Mouse (Mus musculus) gastrocnemius, adult 18-20 months (tissue): ENCODE measurements around the gene Canx. TPM values are rescaled to one million over a fixed set of nuclear protein-coding genes. Genes with fewer than 3 reads are reported as not detected.
A peak's percentile ranks its signal among the peaks of the same experiment; 100 is the strongest.
"Not testable (repeated sequence)": the region's sequence is repeated elsewhere in the genome, so short reads cannot be mapped to it uniquely, and the experiment has no call there.

ENCODE experiments used
- DNase-seq: peaks from one replicate; pipeline ENCODE4 v3.0.0; 2021; ENCODE audit warnings: low spot score
- long read RNA-seq, 2 experiments: library from polyadenylated mRNA; stranded (forward); transcript quantifications; one replicate each; pipeline ENCODE4 v2.0.0; 2021
- total RNA-seq, 2 experiments: library from RNA; stranded (reverse); gene quantifications; 2 replicates each; pipeline ENCODE4 v1.2.3; 2021

Gene Canx
- total RNA-seq, result 100 to 1,000 TPM in 1 of 2 experiments, 10 to 100 TPM in 1; 92.2 to 110 TPM
- long read RNA-seq, experiment 1, full-length matches to known transcripts, result 62 of 79 reads
- long read RNA-seq, experiment 1, partial matches to known transcripts, result 9 of 79 reads
- long read RNA-seq, experiment 1, other reads (novel, unspliced or antisense), result 8 of 79 reads
- long read RNA-seq, experiment 2, full-length matches to known transcripts, result 57 of 71 reads
- long read RNA-seq, experiment 2, partial matches to known transcripts, result 7 of 71 reads
- long read RNA-seq, experiment 2, other reads (novel, unspliced or antisense), result 7 of 71 reads

DNA sequence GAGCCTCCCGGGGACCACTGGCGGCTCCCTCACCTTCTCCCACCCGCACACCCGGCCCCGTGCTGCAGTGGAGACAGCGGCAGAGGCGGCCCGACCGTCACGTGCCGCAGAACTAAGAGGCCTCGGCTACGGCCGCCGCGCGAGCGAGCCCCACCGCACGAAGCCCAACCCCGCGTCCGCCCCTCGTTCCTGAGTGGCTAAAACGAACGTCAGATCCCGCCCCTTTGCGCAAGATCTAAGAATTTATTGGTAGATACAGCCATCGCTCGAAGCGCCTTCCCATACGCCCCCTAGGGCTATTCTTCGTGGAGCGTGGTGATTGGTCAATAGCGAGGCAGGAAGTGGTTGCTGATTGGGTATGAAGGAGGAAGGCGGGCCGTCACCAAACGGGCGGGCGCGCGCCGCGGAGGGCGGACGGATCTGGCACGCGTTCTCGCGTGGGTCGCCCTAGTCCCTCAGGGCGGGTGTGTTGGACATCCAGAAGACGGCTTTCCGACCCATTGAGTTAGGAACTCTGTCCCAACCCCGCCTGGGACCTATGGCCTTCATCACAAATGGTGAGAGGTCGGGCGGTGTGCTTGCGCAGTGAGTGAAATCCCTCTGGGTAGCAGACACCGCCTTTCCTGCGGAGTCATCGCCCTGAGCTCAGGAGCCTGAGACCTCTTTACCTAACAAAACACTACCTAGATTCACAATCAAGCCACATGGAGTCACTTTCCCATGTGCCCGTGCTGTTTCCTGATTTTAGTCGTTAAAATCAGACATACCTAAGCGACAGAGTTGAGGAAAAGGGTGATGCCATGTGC lies at the start of gene Canx:
Gene Canx (minus strand): TSS at position 178 of the 806 bp plus-strand sequence.
- DNase-seq, result peak; percentile 100

DNA sequence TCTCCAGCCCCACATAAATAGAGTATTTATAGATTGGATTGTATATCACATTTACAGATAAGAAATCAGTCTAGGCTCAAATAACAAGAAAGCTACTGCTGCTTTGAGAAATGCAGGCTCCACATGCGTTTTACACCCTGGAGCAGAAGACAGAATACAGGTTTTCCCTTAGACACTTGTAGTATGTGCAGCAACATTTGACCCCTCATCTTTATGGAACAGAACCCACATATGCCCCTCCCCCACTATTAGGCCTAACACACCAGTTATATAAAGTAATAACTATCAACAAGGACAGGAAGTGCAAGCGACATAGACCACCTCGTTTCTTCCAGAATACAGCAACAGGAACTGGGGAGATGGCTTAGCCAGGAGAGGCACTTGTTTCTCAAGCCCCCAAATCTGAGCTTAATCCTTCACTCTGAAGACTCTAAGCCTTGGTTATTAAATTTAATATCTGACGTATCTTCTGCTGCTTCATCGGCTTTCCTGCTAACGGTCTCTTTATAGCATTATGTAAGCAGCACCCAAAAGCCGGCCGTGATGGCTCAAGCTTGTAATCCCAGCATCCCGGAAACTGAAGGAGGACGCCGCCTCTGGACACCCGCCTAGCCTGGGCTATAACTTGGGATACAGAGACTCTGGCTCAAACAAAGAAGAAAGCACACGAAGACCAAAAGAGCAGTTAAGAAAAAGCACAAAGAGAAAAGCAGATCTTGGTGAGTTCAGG lies 49.0 kb upstream of the Canx start:
- no peak for DNase-seq

DNA sequence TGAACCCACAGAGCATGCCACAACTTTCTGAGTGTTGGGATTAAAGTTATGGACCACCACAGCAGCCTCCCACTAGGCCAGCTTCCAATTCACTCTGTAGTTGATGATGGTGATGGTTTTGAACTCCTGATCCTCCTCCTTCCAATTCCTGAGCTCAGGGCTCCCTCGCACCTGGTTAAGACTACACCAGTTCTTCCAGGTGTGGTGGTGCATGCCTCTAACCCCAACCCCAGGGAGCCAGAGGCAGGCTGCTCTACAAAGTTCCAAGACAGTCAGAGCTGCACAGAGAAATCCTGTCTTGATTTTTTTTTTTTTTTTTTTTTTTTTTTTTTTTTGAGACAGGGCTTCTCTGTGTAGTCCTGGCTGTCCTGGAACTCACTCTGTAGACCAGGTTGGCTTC lies 48.1 kb upstream of the Canx start:
- no peak for DNase-seq

DNA sequence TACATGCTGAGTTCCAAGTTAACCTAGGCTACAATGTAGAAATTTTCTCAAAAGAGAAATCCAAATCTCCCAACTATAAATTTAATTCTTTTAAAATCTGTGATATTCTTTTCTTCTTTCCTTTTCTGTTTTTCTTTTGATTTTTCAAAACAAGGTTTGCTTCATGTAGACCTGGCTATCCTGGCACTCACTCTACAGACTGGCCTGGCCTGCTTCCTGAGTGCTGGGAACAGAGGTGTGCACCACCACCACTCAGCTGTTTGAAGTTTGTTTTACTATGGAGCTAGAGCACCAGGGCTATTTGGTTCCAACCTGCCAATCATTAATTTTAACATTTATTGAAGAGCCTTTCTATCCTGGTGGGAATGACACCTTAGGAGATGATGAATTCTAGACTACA lies 47.6 kb upstream of the Canx start:
- no peak for DNase-seq

DNA sequence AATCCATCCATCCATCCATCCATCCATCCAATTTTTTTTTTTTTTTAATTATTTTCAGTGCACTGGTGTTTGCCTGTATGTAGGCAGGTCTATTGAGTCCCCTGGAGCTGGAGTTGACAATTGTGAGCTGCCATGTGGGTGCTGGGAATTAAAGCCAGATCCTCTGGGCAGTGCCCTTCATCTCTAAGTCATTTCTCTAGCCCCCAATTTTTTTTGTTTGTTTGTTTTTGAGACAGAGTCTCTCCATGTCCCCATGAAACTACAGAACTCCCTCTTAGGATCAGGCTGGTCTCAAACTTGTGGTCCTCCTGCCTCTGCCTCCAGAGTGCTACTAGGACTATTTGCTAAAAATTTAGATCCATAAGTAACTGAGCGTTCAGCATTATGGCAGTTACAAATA lies 46.4 kb upstream of the Canx start:
- DNase-seq, result no peak

DNA sequence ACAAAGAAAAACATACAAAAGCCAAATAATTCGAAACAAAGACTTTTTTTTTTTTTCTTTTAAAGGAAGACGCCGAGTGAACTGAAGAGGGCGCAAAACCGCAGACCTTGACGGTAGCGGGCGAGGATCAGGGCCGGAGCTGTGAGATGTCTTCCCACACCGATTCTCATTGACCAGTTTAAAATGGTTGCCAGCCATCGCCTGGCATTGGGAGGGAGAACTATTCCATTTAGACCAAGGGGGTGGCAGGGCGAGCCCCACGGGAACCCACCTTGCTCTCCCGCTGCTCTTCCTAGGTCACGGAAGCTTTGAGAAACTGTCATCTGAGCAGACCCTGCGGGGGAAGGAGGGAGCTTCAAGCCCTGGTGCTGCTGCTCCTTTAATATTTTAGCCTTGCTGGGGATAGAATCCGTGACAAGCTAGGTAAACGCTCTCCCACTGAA lies 45.9 kb upstream of the Canx start:
- DNase-seq, result peak; percentile 50

DNA sequence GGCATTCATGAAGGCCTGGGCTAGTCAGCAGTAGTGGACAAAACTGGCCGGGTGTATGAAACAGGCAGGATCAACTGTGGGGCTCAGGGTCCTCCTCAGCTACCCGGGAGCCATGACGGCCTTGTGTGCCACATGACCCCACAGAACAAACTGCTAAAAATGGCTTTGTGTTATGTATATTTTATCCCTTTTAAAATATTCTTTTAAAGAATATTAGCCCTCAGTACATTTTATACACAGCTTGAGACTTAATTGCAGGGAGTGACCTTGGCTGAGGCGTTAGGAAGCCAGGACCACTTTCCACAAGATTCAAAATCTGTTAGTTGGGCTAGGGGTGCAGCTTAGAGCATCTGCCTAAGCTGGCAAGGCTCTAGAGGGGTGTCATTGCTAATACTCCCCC lies 45.5 kb upstream of the Canx start:
- no peak for DNase-seq

DNA sequence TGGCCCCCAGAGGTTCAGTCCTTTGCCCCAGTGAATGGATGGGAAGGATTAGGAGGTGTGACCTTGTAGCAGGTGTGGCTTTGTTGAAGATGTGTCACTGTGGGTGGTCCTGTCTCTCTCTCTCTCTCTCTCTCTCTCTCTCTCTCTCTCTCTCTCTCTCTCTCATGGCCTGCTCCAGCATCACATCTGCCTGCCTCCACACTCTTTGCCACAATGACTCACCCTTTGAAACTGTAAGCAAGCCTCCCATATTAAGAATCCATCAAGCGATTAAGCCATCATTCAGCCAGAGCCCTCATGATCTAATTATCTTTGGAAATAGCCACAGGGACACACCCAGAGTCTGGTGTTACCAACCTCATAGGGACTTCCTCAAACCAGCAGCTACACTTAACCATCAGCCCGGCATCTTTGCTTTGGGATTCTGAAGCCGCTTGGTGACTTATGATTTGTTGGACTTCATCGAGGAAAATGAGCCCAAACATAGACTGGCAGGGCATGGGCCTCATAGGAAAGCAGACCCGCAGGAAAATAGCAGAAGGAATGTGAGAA lies 44.0 kb upstream of the Canx start:
- DNase-seq, result no peak

DNA sequence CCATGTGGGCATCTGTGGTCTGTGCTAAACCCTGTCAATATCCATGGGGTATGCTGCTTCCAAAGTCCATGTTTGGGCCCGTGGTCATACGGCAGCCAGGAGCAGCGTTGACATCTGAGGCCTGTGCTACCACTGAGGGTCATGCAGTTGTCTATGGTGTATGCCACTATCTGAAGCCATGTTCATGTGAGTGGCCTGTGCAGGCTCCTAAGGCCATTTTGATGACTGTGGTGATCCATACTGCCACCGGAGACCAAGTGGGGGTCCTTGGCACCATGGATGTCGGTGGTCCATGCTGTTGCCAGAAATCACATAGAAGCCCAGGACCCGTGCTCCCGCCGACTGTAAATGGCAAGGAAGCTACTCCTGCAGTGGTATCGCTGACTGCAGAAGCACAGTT lies 42.1 kb upstream of the Canx start:
- no peak for DNase-seq

DNA sequence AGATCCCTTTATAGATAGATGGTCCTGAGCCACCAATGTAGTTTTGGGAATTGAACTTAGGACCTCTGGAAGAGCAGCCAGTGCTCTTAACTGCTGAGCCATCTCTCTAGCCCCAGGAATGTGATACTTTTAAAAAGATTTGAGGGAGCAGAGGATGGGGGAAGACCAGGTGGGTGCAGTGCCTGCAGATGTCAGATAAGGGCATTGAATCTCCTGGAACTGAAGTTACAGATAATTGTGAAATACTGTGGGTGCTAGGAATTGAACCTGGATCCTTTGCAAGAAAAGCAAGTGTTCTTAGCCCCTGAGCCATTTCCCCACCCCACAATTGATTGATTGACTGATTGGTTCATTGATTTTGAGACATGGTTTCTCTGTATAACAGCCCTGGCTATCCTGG lies 39.8 kb upstream of the Canx start:
- DNase-seq, result no peak

DNA sequence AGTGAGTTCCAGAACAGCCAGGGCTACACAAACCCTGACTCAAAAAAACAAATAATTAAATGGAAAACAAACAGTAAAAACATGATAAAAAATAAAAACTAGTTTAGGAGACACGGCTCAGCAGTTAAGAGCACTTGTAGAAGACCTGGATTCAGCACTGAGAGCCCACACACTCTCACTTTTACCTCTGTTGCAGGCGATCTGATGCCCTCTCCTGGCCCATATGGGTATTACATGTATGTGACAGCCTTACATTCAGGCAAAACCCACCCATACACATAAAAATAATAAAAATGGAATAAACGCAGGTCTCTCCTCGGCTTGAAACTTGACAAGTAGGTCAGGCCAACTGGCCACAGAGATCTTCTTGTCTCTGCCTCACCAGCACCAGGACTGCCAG lies 39.1 kb upstream of the Canx start:
- DNase-seq, result peak; percentile 81

DNA sequence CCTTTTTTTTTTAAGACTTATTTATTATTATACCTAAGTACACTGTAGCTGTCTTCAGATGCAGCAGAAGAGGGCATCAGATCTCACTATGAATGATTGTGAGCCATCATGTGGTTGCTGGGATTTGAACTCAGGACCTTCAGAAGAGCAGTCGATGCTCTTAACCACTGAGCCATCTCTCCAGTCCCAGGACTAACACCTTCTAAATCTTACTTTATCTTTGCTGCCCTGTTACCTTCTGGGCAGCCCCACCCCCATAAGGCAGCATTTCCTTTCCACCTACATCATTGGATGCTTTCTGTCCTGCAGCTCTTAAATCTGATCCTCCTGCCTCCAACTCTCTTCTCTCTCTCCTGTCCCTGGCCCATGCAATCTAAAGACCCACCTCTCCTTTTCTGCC lies 35.8 kb upstream of the Canx start:
- not testable (repeated sequence) for DNase-seq

DNA sequence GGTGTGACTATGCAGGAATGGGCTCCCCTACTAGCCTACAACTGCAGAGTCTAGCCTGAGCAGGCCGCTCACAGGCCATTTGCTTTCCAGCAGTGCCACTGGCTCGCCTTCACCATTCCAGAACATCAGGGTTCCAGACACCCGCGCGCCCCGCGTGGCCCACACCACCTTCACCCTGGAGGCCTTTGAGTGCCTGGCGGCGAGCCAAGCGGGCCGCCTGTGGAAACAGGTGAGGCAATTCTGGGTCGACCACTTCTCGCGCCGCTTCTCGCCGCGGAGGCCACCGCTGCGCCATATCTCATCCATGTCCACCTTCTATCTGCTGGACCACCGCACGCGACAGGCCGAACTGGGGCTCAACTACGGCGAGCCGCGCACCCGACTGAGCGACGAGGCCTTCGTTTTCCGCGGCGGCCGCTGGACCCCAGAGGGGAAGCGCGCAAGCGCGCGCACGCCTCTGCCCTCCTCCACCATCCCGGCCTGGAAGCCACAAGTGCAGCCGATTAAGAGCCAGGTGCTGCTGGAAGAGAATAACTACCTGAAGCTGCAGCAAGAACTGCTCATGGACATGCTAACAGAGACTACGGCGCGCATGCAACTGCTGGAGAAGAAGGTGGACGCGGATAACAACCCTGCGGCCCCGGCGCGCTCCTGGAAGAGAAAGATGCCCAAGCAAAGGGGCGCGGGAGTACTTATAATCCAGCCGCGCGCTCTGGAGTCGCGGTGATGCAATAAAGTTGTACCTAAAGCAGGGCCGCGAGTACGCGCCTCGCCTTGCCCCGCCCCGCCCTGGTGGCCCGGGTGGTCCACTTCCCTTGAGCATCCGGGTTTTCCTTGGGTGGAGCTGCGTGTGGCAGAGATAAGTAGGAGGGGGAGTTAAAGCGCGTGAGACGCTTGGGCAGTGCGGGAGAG lies 33.7 kb upstream of the Canx start:
- no peak for DNase-seq

DNA sequence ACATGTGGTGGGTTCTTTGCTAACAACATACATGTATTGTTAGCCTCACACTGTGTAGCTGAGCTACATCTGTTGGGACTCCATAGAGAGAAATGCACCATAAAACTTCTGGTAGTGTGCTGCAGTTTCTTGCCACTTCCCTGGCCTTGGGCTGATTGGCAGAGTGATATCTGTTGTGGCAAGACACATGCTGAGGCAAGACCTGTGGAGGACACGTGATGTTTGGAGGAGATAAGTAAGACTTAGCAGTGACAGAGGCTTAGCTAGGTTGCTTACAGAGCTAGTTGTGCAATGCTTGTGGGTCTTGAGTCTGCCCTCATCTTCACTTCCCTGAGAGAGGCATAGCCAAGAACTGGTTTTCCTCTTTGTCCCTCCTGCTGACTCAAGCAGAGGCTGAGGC lies 29.9 kb upstream of the Canx start:
- DNase-seq, result no peak

DNA sequence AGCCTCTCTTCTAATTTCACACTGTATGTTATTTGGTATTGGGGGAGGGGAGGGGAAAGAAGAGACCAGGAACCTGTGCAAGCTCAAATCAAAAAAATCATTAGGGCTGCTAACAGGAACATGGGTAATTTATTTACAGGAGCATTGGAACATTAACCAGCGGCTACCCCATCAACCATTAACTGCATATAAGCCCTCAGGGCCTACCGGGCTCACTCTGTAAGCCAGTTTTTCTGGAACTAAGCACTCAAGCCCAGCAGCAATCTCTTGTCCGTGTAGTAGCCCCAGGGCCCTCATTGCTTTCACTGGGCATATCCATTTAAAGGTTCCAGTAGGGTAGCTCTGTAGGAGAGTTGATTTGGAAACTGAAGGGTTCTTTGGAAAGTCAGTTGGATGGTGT lies 29.4 kb upstream of the Canx start:
- no peak for DNase-seq

DNA sequence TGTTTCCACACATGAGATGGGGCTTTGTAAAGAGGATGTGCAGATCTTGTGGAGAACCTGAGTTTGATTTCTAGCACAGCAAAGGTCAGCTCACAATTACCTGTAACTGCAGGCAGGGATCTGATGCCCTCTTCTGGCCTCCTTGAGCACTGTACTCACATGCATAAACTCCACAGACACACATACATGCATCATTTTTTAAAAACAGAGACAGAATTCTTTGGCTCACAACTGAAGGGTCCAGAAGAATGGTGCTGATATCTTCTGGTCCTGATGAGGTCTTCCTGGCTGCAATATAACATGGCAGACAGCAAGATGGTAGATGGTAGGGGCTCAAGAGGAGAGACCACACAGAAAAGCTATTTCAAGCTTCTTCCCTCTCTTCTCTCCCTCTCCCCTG lies 28.7 kb upstream of the Canx start, which contains the start of gene Cby3:
Gene Cby3 (plus strand): TSS at position 301 of the 400 bp plus-strand sequence.
- DNase-seq, result no peak

DNA sequence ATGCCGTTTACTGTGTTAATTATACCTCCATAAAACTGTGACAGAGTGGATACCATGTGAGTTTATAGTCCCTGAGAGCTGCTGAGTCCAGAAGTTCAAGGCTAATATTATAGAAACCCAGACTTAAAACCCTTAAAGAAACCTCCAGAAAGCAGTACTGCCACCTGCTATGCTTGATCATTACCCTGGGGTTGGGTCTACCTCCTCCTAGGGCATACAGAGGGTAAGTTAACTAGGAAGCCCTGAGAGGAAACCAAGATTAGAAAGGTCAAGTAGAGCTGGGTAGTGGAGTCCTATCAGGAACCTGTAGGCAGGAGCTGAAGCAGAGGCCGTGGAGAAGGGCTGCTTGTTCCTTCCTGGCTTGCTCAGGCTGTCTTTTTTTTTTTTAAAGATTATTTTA lies 26.7 kb upstream of the Canx start:
- no peak for DNase-seq

DNA sequence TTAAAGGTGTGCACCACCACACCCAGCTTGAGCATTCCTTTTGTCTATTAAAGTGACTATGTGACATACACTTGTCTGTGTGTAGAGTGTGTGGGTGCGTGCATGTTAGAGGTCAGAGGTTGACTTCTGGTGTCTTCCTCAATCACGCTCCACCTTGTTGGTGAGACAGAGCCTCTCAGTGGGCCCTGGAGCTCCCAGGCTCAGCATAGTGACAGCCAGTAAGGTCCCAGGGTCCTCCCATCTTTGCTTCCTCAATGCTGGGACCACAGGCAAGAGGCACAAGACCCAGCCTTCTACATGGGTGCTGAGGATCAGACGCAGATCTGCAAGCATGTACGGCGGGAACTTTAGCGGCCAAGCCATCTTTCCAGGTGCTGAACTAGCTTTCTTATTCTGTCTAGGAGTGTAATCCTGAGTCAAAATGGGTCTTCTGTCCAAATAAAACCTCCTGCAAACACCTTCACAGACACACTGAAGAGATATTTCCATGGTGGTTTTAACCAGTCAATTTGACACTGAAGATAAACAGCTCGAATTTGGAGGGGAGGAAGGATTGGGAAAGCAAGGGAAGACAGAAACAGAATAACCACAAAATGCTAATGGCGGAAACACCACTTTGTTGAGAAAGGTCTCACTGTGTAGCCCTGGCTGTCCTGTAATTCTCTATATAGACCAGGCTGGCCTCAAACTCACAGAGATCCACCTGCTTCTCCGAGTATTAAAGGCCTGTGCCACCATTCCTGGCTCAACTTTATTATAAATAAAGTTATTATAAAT lies 21.0 kb upstream of the Canx start:
- no peak for DNase-seq

DNA sequence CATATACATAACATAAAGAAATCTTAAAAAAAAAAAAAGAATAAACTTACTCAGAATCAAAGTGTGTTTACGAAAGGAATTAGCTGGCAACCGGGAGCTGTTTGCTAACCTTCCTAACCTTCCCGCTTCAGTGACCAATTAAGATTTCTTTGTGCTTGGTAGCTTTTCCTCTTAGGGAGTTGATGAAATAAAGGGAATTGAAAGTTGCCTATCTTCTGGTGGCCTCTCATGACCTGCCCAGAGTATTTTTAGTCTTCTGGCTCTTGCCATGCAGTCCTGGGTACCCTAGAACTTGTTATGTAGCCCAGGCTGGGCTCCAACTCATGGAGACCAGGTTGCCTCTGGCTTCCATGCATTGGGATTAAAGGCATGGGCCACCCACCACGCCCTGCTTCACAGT lies 20.0 kb upstream of the Canx start:
- no peak for DNase-seq

DNA sequence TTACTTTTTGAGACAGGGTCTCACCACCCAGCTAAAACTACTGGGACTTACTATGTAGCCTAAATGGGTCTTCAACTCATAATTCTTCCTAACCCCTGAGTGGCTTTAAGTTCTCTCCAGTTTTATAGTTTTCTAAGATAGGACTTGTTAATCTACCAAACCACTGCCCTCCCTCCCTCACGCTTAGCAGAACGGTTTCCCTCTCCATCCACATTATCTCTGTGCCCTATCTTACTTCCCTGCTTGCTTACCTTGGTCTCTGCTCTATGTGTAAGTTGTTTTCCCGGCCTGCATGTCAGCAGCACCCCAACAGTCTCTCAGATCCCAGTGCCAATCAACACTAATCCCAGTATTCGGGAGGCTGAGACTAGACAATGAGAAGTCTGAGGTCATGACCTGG lies 11.4 kb upstream of the Canx start:
- DNase-seq, result no peak
